Mouse (Mus musculus) megakaryocyte, embryonic 14.5 days (primary cell): ENCODE results near the gene Nhlh2. TPM values are rescaled to one million over a fixed set of nuclear protein-coding genes. Genes with fewer than 3 reads are reported as not detected.

ENCODE experiments used
- H3K27me3 ChIP-seq: replicated peaks from 2 replicates; pipeline ENCODE3; 2012; ENCODE audit warnings: inconsistent platforms
- H3K36me3 ChIP-seq: replicated peaks from 2 replicates; pipeline ENCODE3; 2012; ENCODE audit warnings: low read length, inconsistent platforms, mixed read lengths
- H3K4me1 ChIP-seq: 2 replicates; pipeline ENCODE4 v1.6.1; 2012; ENCODE audit warnings: inconsistent platforms
- H3K4me3 ChIP-seq: replicated peaks from 2 replicates; pipeline ENCODE3; 2012; ENCODE audit warnings: moderate library complexity, mild to moderate bottlenecking, inconsistent platforms
- H3K9me3 ChIP-seq: 2 replicates; pipeline ENCODE4 v1.6.1; 2012; ENCODE audit warnings: inconsistent platforms
- FLI1 ChIP-seq: IDR thresholded peaks from 2 replicates; pipeline ENCODE4 v1.6.1; 2012; ENCODE audit warnings: low read length, inconsistent platforms, mixed read lengths
- GATA1 ChIP-seq: IDR thresholded peaks from 3 replicates; pipeline ENCODE4 v1.6.1; 2012; ENCODE audit warnings: mixed read lengths, low read length, inconsistent platforms, borderline replicate concordance
- polyA plus RNA-seq: library from polyadenylated mRNA; stranded (reverse); fragments of >175 nt; gene quantifications from 2 replicates; pipeline ENCODE4 v1.2.3, GENCODE M21; 2012; ENCODE audit warnings: low replicate concordance; ENCODE audit not compliant: insufficient read depth

Gene Nhlh2
- polyA plus RNA-seq, 1 experiment = not detected

DNA sequence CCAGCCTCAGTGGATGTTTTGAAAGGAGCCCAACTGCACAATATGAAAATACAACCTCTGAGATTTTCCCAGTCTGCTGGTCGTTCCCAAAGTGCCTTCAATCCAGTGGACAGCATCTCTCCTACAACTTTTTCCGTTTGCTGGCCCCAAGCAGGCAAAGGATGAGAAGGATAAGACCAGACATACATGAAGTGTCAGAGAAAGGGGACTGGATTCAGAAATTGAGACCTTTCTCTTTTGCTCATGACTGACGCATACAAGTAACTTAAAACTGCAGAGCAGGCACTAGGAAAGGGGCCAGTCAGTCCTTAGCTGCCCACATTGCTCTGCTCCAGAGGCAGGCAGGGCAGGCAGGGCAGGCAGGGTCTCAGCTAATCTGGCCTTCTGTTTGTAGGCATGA is 19.7 kb upstream of the Nhlh2 start:
- Histone ChIP-seq H3K9me3 (peaks cover 4% of the 10 kb centered on the region), H3K4me3 (no peak overlapping the region), H3K36me3 (no peaks in the 10 kb centered on the region), H3K27me3 (peaks cover 3% of the 10 kb centered on the region), H3K4me1 (no peaks in the 10 kb centered on the region)
- TF ChIP-seq GATA1 (no peak), FLI1 (no peak)

DNA sequence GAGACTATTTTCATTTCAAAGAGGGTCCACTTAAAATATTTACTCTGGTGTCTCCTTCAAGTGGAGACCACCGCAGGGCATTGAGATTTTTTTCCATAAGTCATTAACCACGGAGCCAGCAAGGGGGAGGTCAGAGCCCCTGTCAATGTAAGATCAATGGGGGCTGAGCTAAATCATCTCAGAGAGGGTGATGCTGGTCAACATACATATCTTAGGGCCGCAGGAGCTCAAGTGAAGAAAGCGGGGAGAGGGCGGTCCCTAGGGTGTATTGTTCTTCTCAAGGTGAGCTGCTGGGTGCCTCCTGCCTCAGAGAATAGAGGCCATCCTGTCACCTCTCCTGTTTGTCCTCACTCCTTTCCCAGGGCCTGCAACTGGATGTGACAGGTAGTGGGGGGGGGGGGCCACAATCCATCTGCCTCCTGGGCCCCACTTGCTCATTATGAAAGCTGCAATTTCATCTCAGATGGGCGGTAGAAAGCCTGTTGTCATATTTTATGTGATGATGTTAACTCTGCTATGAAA is 18.8 kb upstream of the Nhlh2 start:
- Histone ChIP-seq H3K9me3 (peaks cover 9% of the 10 kb centered on the region), H3K4me1 (no peaks in the 10 kb centered on the region), H3K4me3 (no peak overlapping the region), H3K36me3 (no peaks in the 10 kb centered on the region), H3K27me3 (peaks cover 3% of the 10 kb centered on the region)
- no peak for TF ChIP-seq GATA1

DNA sequence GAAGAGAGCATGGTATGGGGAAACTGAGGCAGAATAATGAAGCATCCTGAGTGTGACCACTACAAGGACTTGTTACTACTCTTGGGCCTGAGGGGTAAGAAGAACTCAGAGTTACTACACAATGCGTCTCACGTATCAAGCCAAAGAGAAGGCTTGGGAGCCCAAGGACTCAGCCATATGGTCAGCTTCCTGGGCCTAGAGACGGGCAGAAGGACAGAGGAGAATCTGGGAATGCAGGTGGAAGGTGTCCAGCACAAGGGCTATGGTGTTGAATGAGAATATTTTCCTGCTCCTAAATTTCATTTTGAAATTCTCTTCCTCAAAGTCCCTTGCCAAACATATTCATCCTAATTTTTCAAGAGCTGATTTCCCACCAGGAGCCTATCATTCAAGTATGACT is 12.0 kb upstream of the Nhlh2 start:
- TF ChIP-seq GATA1 (no peak), FLI1 (no peak)
- Histone ChIP-seq H3K4me3 (no peak overlapping the region), H3K4me1 (peaks cover 7% of the 10 kb centered on the region), H3K9me3 (peaks cover 13% of the 10 kb centered on the region), H3K27me3 (peaks cover 2% of the 10 kb centered on the region), H3K36me3 (no peaks in the 10 kb centered on the region)

DNA sequence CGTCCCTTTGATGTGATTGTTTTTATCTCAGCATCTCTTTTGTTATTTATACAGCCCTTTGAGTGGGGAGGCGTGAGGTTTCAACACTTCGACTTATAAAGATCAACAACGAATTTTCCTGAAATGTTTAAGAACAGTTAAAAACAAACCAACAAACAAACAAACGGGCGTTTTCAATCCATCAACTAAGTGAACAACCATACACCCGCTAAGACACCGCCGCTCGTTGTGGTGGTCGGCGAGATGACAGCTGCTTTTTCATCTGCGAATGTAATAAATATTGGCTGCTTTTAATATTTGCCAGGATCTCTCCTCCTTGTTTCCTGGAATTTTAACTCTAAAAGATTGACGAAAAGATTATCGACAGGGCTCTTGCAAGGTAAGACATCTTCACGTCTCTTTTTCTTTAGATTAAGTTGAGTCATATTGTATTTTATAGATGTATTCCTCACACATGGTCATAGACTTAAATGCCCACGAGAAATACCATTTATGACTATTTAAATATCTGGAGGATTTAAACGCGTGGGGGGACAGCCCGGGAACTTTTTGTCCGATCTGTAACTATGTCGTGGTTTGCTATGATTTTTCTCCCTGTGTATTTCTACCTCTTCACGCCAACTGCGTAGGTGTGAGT is 923 bp downstream of the Nhlh2 start:
- peaks cover 78% of the 10 kb centered on the region for H3K27me3 ChIP-seq
- TF ChIP-seq GATA1 (no peak), FLI1 (no peak)

DNA sequence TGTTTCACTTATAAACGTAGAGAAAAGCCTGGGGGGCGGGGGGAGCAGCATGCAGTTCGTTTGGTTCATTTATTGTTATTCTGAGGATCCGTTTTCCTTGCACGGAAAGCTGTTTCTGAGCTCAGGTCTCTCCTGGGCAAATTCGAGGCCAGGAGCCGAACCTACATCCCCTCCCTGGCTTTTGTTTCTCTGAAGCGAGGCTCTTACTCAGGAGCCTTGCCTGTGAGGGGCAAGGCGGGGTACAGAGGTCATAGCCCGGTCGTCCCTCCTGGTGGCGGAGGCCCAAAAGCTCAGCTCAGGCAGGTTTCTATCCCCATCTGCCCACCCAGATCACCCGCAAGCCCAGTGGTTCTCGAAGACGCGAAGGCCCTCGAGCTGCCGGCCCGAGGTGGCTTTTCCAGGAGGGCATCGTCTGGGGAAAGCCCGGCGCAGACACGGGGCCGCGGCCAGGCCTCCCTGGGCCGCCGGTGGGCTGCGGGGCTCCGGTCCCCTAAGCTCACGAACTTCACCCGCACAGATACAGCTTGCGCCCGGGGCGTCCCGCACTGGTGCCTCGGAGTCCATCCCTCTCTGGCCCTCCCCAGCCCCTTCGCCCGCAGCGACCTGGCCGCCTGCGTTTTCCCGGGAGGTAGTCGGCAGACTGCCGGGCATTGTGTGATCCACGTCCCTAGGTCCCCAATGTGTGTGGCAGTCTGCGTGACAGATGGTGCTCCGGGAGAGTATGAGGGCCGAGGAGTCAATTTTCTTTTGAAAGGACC is 1.6 kb downstream of the Nhlh2 start:
- H3K4me1 ChIP-seq = peaks cover 19% of the 10 kb centered on the region
- TF ChIP-seq GATA1 (no peak), FLI1 (no peak)
- peaks cover 3% of the 10 kb centered on the region; the same call in 1 of the 2 replicates for H3K9me3 ChIP-seq
- H3K4me3 ChIP-seq = peak overlapping the region; percentile 23
- no peaks in the 10 kb centered on the region for H3K36me3 ChIP-seq
- H3K27me3 ChIP-seq = peaks cover 81% of the 10 kb centered on the region

More for the DNA sequence above, 923 bp downstream of the Nhlh2 start:
- Histone ChIP-seq H3K4me3 (no peak overlapping the region), H3K9me3 (0 out of 2 replicates have a peak, but pooled peaks cover 3% of the 10 kb centered on the region), H3K36me3 (no peaks in the 10 kb centered on the region), H3K4me1 (peaks cover 19% of the 10 kb centered on the region)

DNA sequence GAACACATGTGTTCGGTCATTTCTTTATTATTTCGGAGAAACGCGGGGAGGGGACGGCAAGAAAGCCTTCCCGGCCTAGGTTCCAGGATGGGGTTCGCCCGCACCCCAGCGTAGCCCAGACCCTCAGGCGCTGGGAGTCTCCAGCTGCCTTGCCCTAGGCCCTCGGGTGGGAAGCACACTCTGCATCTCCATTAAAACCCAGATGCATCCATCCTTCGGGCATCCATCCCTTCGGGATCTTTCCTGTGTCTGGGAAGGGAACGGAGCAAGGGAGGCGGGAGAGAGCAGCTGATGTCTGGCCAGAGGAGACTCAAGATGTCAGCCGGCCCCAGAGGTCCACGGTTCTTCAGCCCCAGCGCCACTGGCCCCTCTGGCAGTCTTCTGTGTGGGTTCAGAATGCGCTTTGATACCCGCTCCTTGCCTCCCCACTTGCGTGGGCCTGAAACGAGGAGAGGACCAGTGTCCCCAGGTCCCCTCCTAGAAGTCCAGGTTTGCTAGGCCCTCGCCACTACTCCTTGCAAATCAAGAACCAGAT is 2.3 kb downstream of the Nhlh2 start:
- Histone ChIP-seq H3K4me3 (no peak overlapping the region), H3K9me3 (peaks cover 5% of the 10 kb centered on the region; the same call in 1 of the 2 replicates), H3K27me3 (peaks cover 88% of the 10 kb centered on the region), H3K36me3 (no peaks in the 10 kb centered on the region), H3K4me1 (peaks cover 19% of the 10 kb centered on the region)
- TF ChIP-seq GATA1 (no peak), FLI1 (no peak)

DNA sequence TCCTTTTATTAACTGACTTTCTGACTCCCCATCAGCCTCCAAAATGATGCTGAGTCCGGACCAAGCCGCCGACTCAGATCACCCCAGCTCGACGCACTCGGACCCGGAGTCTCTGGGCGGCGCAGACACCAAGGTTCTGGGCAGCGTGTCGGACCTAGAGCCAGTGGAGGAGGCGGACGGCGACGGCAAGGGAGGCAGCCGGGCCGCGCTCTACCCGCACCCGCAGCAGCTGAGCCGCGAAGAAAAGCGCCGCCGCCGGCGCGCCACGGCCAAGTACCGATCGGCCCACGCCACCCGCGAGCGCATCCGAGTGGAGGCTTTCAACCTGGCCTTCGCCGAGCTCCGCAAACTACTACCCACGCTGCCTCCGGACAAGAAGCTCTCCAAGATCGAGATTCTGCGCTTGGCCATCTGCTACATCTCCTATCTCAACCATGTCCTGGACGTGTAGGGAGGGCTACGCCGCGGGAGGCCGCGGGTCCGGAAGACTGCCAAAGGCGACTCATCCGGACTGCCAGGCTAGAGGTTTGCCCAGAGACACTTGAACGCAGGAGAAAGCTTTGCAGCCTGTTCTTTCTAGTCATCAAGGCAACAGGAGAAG is 2.8 kb downstream of the Nhlh2 start:
- TF ChIP-seq GATA1 = no peak
- no peak for TF ChIP-seq FLI1
- H3K27me3 ChIP-seq = peaks cover 92% of the 10 kb centered on the region

DNA sequence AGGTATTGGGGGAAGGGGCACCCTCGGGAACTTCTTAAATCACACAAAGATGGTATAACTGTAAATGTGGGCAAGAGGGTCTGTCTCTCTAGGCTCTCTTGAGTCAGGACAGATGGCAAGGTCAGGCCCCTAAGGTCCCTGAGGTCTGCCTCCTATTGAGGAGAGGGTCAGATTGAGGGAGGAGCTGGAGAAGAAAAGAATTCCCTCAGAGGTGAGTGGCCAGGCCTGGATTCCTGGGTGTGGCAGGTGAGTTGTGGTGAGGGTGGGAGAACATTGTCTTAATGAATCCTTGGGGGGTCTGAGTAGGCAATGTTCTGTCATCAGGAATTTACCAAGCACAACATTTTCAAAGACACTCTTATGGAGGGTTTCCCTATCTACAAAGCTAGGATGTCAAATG is 10.7 kb downstream of the Nhlh2 start:
- TF ChIP-seq GATA1 (no peak), FLI1 (no peak)
- Histone ChIP-seq H3K4me1 (peaks cover 5% of the 10 kb centered on the region; the same call in 1 of the 2 replicates), H3K27me3 (peaks cover 61% of the 10 kb centered on the region), H3K4me3 (no peak overlapping the region), H3K36me3 (no peaks in the 10 kb centered on the region), H3K9me3 (peaks cover 3% of the 10 kb centered on the region; the same call in 1 of the 2 replicates)

More for the DNA sequence above, 2.8 kb downstream of the Nhlh2 start:
- no peaks in the 10 kb centered on the region for H3K36me3 ChIP-seq
- no peak overlapping the region for H3K4me3 ChIP-seq
- peaks cover 5% of the 10 kb centered on the region; the same call in 1 of the 2 replicates for H3K9me3 ChIP-seq
- H3K4me1 ChIP-seq = peaks cover 19% of the 10 kb centered on the region

DNA sequence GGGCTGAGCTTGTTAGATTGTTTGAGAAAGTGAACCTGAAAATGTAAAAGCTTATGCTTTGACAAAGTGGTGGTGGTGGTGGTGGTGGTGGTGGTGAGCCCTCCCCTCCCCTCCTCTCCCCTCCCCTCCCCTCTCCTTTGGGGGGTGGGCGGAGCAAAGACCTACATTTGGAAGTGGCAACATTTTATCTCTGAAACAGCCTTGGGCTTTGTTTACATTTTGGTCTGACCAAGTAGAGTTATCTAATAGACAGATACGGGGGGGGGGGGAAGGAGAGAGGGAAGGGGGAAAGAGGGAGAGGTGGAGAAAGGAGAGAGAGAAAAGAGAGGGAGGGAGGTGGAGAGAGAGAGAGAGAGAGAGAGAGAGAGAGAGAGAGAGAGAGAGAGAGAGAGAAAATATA is 12.8 kb downstream of the Nhlh2 start:
- TF ChIP-seq FLI1 (no peak), GATA1 (no peak)
- H3K4me3 ChIP-seq = no peak overlapping the region

DNA sequence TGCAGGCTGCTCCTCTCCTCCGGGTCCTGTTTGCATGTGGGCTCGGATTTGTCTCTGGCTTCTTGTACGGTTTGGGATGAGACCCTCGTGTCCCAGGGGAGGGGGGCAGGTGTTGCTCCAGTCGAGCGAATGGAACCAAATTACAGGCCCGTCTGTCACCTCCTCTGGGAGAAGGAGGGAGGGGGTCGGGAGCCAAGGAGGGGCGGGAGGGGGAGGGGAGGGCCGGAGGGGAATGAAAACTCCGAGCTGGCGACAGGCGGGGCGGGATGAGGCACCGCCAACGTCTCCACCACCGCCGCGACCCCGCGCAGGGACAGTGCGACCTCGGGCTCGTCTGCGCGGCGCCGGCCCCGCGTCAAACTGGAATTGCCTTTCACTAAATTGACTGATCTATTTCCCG is 13.5 kb downstream of the Nhlh2 start:
- Histone ChIP-seq H3K27me3 (peaks cover 53% of the 10 kb centered on the region), H3K36me3 (no peaks in the 10 kb centered on the region), H3K4me1 (peaks cover 5% of the 10 kb centered on the region; the same call in 1 of the 2 replicates), H3K9me3 (no peaks in the 10 kb centered on the region; the same call in 1 of the 2 replicates), H3K4me3 (peak overlapping the region; percentile 56)
- no peak for TF ChIP-seq GATA1
- no peak for TF ChIP-seq FLI1

More for the DNA sequence above, 12.8 kb downstream of the Nhlh2 start:
- Histone ChIP-seq H3K27me3 (peaks cover 48% of the 10 kb centered on the region), H3K4me1 (peaks cover 5% of the 10 kb centered on the region; the same call in 1 of the 2 replicates), H3K36me3 (no peaks in the 10 kb centered on the region), H3K9me3 (no peaks in the 10 kb centered on the region; the same call in 1 of the 2 replicates)
